Mouse (Mus musculus): ENCODE measurements at regions not wholly inside any gene's neighbourhood (a gene's known extent, or its start where the extent isn't known, plus 50 kb on each side); places are given as distances from the start of the nearest gene placed in this dataset.

GRCm38 (mm10) chr12:39526535-39527215 lies 511.1 kb downstream of the Arl4a start:
- TF ChIP-seq POLR2A (IDR thresholded peaks at IDR 0.05; ENCODE audit: low read depth, low read length): no peak
- no peak for TF ChIP-seq CTCF (IDR thresholded peaks at IDR 0.05; ENCODE audit: borderline replicate concordance, insufficient read depth, low read length)
- H3K4me1 ChIP-seq (ENCODE audit: control insufficient read depth, insufficient read depth, low read length): no peaks in the 10 kb centered on the region
- H3K4me3 ChIP-seq (ENCODE audit: insufficient read depth, low read length): no peak overlapping the region
- no peak overlapping the region for H3K27ac ChIP-seq (ENCODE audit: insufficient read depth, low read length)

GRCm38 (mm10) chr12:39515690-39516089 lies 522.1 kb downstream of the Arl4a start:
- H3K27ac ChIP-seq (ENCODE audit: insufficient read depth, low read length): no peak overlapping the region
- TF ChIP-seq CTCF (IDR thresholded peaks at IDR 0.05; ENCODE audit: borderline replicate concordance, insufficient read depth, low read length) (no peak), POLR2A (IDR thresholded peaks at IDR 0.05; ENCODE audit: low read depth, low read length) (no peak)
- H3K4me3 ChIP-seq (ENCODE audit: insufficient read depth, low read length): no peak overlapping the region
- H3K4me1 ChIP-seq (ENCODE audit: control insufficient read depth, insufficient read depth, low read length): no peaks in the 10 kb centered on the region

- Histone ChIP-seq H3K27ac (ENCODE audit: insufficient read depth, low read length) (no peak overlapping the region), H3K4me3 (ENCODE audit: insufficient read depth, low read length) (no peak overlapping the region), H3K4me1 (ENCODE audit: control insufficient read depth, insufficient read depth, low read length) (no peaks in the 10 kb centered on the region)
- TF ChIP-seq POLR2A (IDR thresholded peaks at IDR 0.05; ENCODE audit: low read depth, low read length) (no peak), CTCF (IDR thresholded peaks at IDR 0.05; ENCODE audit: borderline replicate concordance, insufficient read depth, low read length) (no peak)
Observed at GRCm38 (mm10) chr12:39510855-39511254, 527.0 kb downstream of the Arl4a start.

- no peak overlapping the region for H3K27ac ChIP-seq (ENCODE audit: insufficient read depth, low read length)
- no peak overlapping the region for H3K4me3 ChIP-seq (ENCODE audit: insufficient read depth, low read length)
- no peaks in the 10 kb centered on the region for H3K4me1 ChIP-seq (ENCODE audit: control insufficient read depth, insufficient read depth, low read length)
- TF ChIP-seq CTCF (IDR thresholded peaks at IDR 0.05; ENCODE audit: borderline replicate concordance, insufficient read depth, low read length) (peak; percentile 37; the same call in 1 of the 2 replicates), POLR2A (IDR thresholded peaks at IDR 0.05; ENCODE audit: low read depth, low read length) (no peak)
Observed at GRCm38 (mm10) chr12:39510073-39510812, 527.6 kb downstream of the Arl4a start.

- Histone ChIP-seq H3K4me1 (ENCODE audit: control insufficient read depth, insufficient read depth, low read length) (no peaks in the 10 kb centered on the region), H3K27ac (ENCODE audit: insufficient read depth, low read length) (no peak overlapping the region), H3K4me3 (ENCODE audit: insufficient read depth, low read length) (no peak overlapping the region)
- TF ChIP-seq POLR2A (IDR thresholded peaks at IDR 0.05; ENCODE audit: low read depth, low read length): no peak
- no peak for TF ChIP-seq CTCF (IDR thresholded peaks at IDR 0.05; ENCODE audit: borderline replicate concordance, insufficient read depth, low read length)
Observed at GRCm38 (mm10) chr12:39496203-39496602, 541.6 kb downstream of the Arl4a start.

- H3K4me1 ChIP-seq (ENCODE audit: control insufficient read depth, insufficient read depth, low read length): no peaks in the 10 kb centered on the region
- H3K4me3 ChIP-seq (ENCODE audit: insufficient read depth, low read length): no peak overlapping the region
- H3K27ac ChIP-seq (ENCODE audit: insufficient read depth, low read length): no peak overlapping the region
- TF ChIP-seq POLR2A (IDR thresholded peaks at IDR 0.05; ENCODE audit: low read depth, low read length): no peak
- no peak for TF ChIP-seq CTCF (IDR thresholded peaks at IDR 0.05; ENCODE audit: borderline replicate concordance, insufficient read depth, low read length)
Observed at GRCm38 (mm10) chr12:39493578-39494218, 544.1 kb downstream of the Arl4a start.

GRCm38 (mm10) chr12:39493114-39493513 lies 544.7 kb downstream of the Arl4a start:
- Histone ChIP-seq H3K27ac (ENCODE audit: insufficient read depth, low read length) (no peak overlapping the region), H3K4me1 (ENCODE audit: control insufficient read depth, insufficient read depth, low read length) (no peaks in the 10 kb centered on the region), H3K4me3 (ENCODE audit: insufficient read depth, low read length) (no peak overlapping the region)
- no peak for TF ChIP-seq CTCF (IDR thresholded peaks at IDR 0.05; ENCODE audit: borderline replicate concordance, insufficient read depth, low read length)
- TF ChIP-seq POLR2A (IDR thresholded peaks at IDR 0.05; ENCODE audit: low read depth, low read length): no peak

- Histone ChIP-seq H3K27ac (ENCODE audit: insufficient read depth, low read length) (no peak overlapping the region), H3K4me3 (ENCODE audit: insufficient read depth, low read length) (no peak overlapping the region), H3K4me1 (ENCODE audit: control insufficient read depth, insufficient read depth, low read length) (no peaks in the 10 kb centered on the region)
- no peak for TF ChIP-seq POLR2A (IDR thresholded peaks at IDR 0.05; ENCODE audit: low read depth, low read length)
- no peak for TF ChIP-seq CTCF (IDR thresholded peaks at IDR 0.05; ENCODE audit: borderline replicate concordance, insufficient read depth, low read length)
Observed at GRCm38 (mm10) chr12:39472984-39473383, 564.8 kb downstream of the Arl4a start.

Data from embryonic fibroblast, embryonic 13.5 days (primary cell).